In genomic region chr9:95695023-95695422, GRCm38 (mm10) we compare ENCODE assay signal across 25 mouse cellular contexts. TPM values are rescaled to one million over a fixed set of nuclear protein-coding genes. Genes with fewer than 3 reads are reported as not detected.
DNase-seq lines count a peak whose midpoint lies in the region; ATAC-seq and TF ChIP-seq lines count a peak whose summit lies in the region.
"Had no signal": no experiment of that assay in that cellular context is flagged by ENCODE, and none has a peak within 500 bp of the region (broad histone marks: within the 10 kb centered on the region; RNA-seq: fewer than 3 reads in every experiment).

No protein-coding gene starts in this region.

- H3K27me3 ChIP-seq in embryonic facial prominence, embryonic 13.5 days: no peaks in the 10 kb centered on the region
- H3K27me3 ChIP-seq in embryonic facial prominence, embryonic 10.5 days (replicated peaks; ENCODE audit: low read depth, poor library complexity, severe bottlenecking): no peaks in the 10 kb centered on the region
- no peaks in the 10 kb centered on the region; a peak in 1 of 4 replicates for H3K27me3 ChIP-seq in MEL (ENCODE audit: control insufficient read depth in 1 of 2, insufficient read depth in 2 of 2, low read length in 2 of 2)
- no peaks in the 10 kb centered on the region for H3K27me3 ChIP-seq in kidney, embryonic 14.5 days (ENCODE audit: control insufficient read depth, insufficient read depth, low read length)
- H3K27me3 ChIP-seq: embryonic facial prominence, embryonic 15.5 days; heart, embryonic 13.5 days; hindbrain, embryonic 12.5 days had no signal

- no peaks in the 10 kb centered on the region; the same call in 1 of the 2 replicates for H3K79me2 ChIP-seq in MEL (ENCODE audit: control insufficient read depth, insufficient read depth, low read length, poor library complexity)

- no peak overlapping the region for H3K4me2 ChIP-seq in embryonic facial prominence, embryonic 13.5 days
- no peak overlapping the region for H3K4me2 ChIP-seq in kidney, embryonic 14.5 days (replicated peaks; ENCODE audit: low read depth, low read length)
- H3K4me2 ChIP-seq: embryonic facial prominence, embryonic 15.5 days; hindbrain, embryonic 12.5 days had no signal

- no peaks in the 10 kb centered on the region for H3K36me3 ChIP-seq in embryonic facial prominence, embryonic 13.5 days
- no peaks in the 10 kb centered on the region for H3K36me3 ChIP-seq in embryonic facial prominence, embryonic 10.5 days (replicated peaks)
- no peaks in the 10 kb centered on the region for H3K36me3 ChIP-seq in MEL (ENCODE audit: control insufficient read depth in 1 of 2, insufficient read depth in 2 of 2, low read length in 2 of 2)
- H3K36me3 ChIP-seq in kidney, embryonic 14.5 days (ENCODE audit: control insufficient read depth, insufficient read depth, low read length): no peaks in the 10 kb centered on the region
- H3K36me3 ChIP-seq: embryonic facial prominence, embryonic 15.5 days; forebrain, embryonic 10.5 days; G1E; heart, embryonic 13.5 days; hindbrain, embryonic 12.5 days had no signal

- TF ChIP-seq CTCF in MEL (IDR thresholded peaks at IDR 0.05 in 2 of 3, conservative IDR thresholded peaks at IDR 0.05 in 1 of 3; ENCODE audit: control insufficient read depth in 1 of 3, insufficient read depth in 1 of 3, low read depth in 2 of 3, low read length in 3 of 3, poor library complexity in 1 of 3, severe bottlenecking in 1 of 3): no peak

- no peaks in the 10 kb centered on the region for H3K9me3 ChIP-seq in embryonic facial prominence, embryonic 13.5 days
- no peaks in the 10 kb centered on the region for H3K9me3 ChIP-seq in embryonic facial prominence, embryonic 10.5 days
- H3K9me3 ChIP-seq in MEL (replicated peaks; ENCODE audit: insufficient read depth, low read length): no peaks in the 10 kb centered on the region
- no peaks in the 10 kb centered on the region for H3K9me3 ChIP-seq in kidney, embryonic 14.5 days (ENCODE audit: control insufficient read depth, low read length)
- H3K9me3 ChIP-seq: embryonic facial prominence, embryonic 15.5 days; forebrain, embryonic 10.5 days; G1E; heart, embryonic 13.5 days; hindbrain, embryonic 12.5 days had no signal

- ATAC-seq in embryonic facial prominence, embryonic 13.5 days (ENCODE audit: insufficient number of reproducible peaks, insufficient read depth, low FRiP score, low TSS enrichment, low read depth): 0 out of 2 replicates have a peak, but pooled peaks have one; percentile 37
- no peak for ATAC-seq in kidney, embryonic 14.5 days (ENCODE audit: low FRiP score, low TSS enrichment)
- ATAC-seq: forebrain, embryonic 14.5 days; hindbrain, embryonic 16.5 days; inflammation-experienced regulatory T-cells, adult 6 months; intestine, postnatal 0 days had no signal

- no peak for TF ChIP-seq POLR2A in MEL (IDR thresholded peaks at IDR 0.05; ENCODE audit: control insufficient read depth in 1 of 2, insufficient read depth in 1 of 2, low read depth in 1 of 2, low read length in 2 of 2, poor library complexity in 1 of 2)

- H3K9ac ChIP-seq in embryonic facial prominence, embryonic 13.5 days: no peak overlapping the region
- no peak overlapping the region for H3K9ac ChIP-seq in MEL (ENCODE audit: control insufficient read depth, low read depth, low read length, poor library complexity, severe bottlenecking)
- H3K9ac ChIP-seq in kidney, embryonic 14.5 days (ENCODE audit: low read depth, low read length): no peak overlapping the region
- H3K9ac ChIP-seq: embryonic facial prominence, embryonic 15.5 days; hindbrain, embryonic 12.5 days had no signal

- TF ChIP-seq RAD21 in MEL (IDR thresholded peaks at IDR 0.05; ENCODE audit: low read depth, low read length): no peak

- H3K4me1 ChIP-seq in embryonic facial prominence, embryonic 13.5 days: peaks cover 7% of the 10 kb centered on the region
- H3K4me1 ChIP-seq in embryonic facial prominence, embryonic 10.5 days: peaks cover 6% of the 10 kb centered on the region
- peaks cover 2 to 4% of the 10 kb centered on the region in 2 experiments; a peak in 3 of 4 replicates for H3K4me1 ChIP-seq in MEL (ENCODE audit: control insufficient read depth in 1 of 2, insufficient read depth in 2 of 2, low read length in 2 of 2)
- peaks cover 5% of the 10 kb centered on the region; the same call in 1 of the 2 replicates for H3K4me1 ChIP-seq in kidney, embryonic 14.5 days (ENCODE audit: control insufficient read depth, insufficient read depth, low read length)
- H3K4me1 ChIP-seq: embryonic facial prominence, embryonic 15.5 days; hindbrain, embryonic 12.5 days had no signal

- no peak overlapping the region for H3K4me3 ChIP-seq in embryonic facial prominence, embryonic 13.5 days
- H3K4me3 ChIP-seq in embryonic facial prominence, embryonic 10.5 days: no peak overlapping the region
- peak overlapping the region; percentile 82 to 90 for H3K4me3 ChIP-seq in MEL (ENCODE audit: control insufficient read depth in 1 of 2, insufficient read depth in 1 of 2, low read depth in 2 of 2, low read length in 2 of 2)
- no peak overlapping the region for H3K4me3 ChIP-seq in kidney, embryonic 14.5 days (ENCODE audit: low read length)
- H3K4me3 ChIP-seq: embryonic facial prominence, embryonic 15.5 days; erythroblast, embryonic 14.5 days; forebrain, embryonic 10.5 days; heart, embryonic 13.5 days; hindbrain, embryonic 12.5 days had no signal

- H3K27ac ChIP-seq in embryonic facial prominence, embryonic 13.5 days: no peak overlapping the region
- H3K27ac ChIP-seq in embryonic facial prominence, embryonic 10.5 days (replicated peaks): no peak overlapping the region
- H3K27ac ChIP-seq in MEL (ENCODE audit: control insufficient read depth, low read depth, low read length): no peak overlapping the region
- no peak overlapping the region for H3K27ac ChIP-seq in kidney, embryonic 14.5 days (ENCODE audit: low read depth, low read length)
- H3K27ac ChIP-seq: embryonic facial prominence, embryonic 15.5 days; forebrain, embryonic 10.5 days; gastrocnemius, adult 2 months; heart, embryonic 13.5 days; hindbrain, embryonic 12.5 days had no signal

- WGBS in embryonic facial prominence, embryonic 13.5 days: 88% methylated on average over 15 of the region's 15 CpGs
- WGBS in embryonic facial prominence, embryonic 10.5 days: 92% methylated on average over 15 of the region's 15 CpGs
- WGBS in kidney, embryonic 14.5 days: 89% methylated on average over 15 of the region's 15 CpGs

- TF ChIP-seq EP300 in MEL (IDR thresholded peaks at IDR 0.05; ENCODE audit: low read depth in 1 of 2, low read length in 2 of 2): no peak

- DNase-seq in embryonic facial prominence, embryonic 10.5 days (ENCODE audit: low spot score): no peak
- DNase-seq in A20 (ENCODE audit: low read depth, low spot score) (peak; percentile 88), MEL (ENCODE audit: low read depth, low spot score) (peak; percentile 84)
- peak; percentile 41 for DNase-seq in testis, postnatal 14 days (ENCODE audit: low spot score)
- no peak for DNase-seq in cerebellum, postnatal 25 days
- DNase-seq: adrenal gland, postnatal 10 days; cerebellum, adult 11-12 months; cerebellum, adult 9-10 months; cerebellum, postnatal 36 days; gastrocnemius, adult 2 months; gastrocnemius, postnatal 25 days; heart, postnatal 4 days had no signal

TF ChIP-seq in MEL, 35 proteins besides CTCF, POLR2A, EP300 and RAD21:
- no peak for TF ChIP-seq MYC (IDR thresholded peaks at IDR 0.05; ENCODE audit: low read depth, low read length)
- peak; percentile 48; the same call in 1 of the 2 replicates for TF ChIP-seq BHLHE40 (IDR thresholded peaks at IDR 0.05; ENCODE audit: borderline replicate concordance, low read depth, low read length)
- TF ChIP-seq SIN3A (IDR thresholded peaks at IDR 0.05; ENCODE audit: low read length): 0 out of 2 replicates have a peak, but pooled peaks have one; percentile 9
- no peak for TF ChIP-seq CHD1 (IDR thresholded peaks at IDR 0.05; ENCODE audit: low read depth, low read length)
- TF ChIP-seq MXI1 (IDR thresholded peaks at IDR 0.05; ENCODE audit: low read depth, low read length): 0 out of 2 replicates have a peak, but pooled peaks have one; percentile 50
- no peak for TF ChIP-seq MEF2A (IDR thresholded peaks at IDR 0.05; ENCODE audit: extremely low read depth, insufficient replicate concordance, low read depth, low read length, poor library complexity, severe bottlenecking)
- TF ChIP-seq NRF1 (IDR thresholded peaks at IDR 0.05; ENCODE audit: insufficient read depth, low read depth, low read length, poor library complexity, severe bottlenecking): peak; percentile 74
- no peak for TF ChIP-seq JUND (IDR thresholded peaks at IDR 0.05; ENCODE audit: low read depth, low read length)
- 0 out of 2 replicates have a peak, but pooled peaks have one; percentile 31 for TF ChIP-seq ZNF384 (IDR thresholded peaks at IDR 0.05; ENCODE audit: low read depth, low read length)
- no peak for TF ChIP-seq RCOR1 (IDR thresholded peaks at IDR 0.05; ENCODE audit: low read depth, low read length)

RNA-seq across cellular contexts. Expression of gene Trpc1, which starts 55.2 kb away (rescaled TPM):
- polyA plus RNA-seq in embryonic facial prominence, embryonic 13.5 days (2015; fragmentation: Nextera tagmentation; extraction: Ambion mirVana): 2.0 and 2.7 TPM in 2 replicates
- polyA plus RNA-seq in embryonic facial prominence, embryonic 10.5 days (2016; fragmentation: Nextera tagmentation; extraction: Ambion mirVana): 1.9 and 2.4 TPM in 2 replicates
- 0.10 and 0.15 TPM in 2 replicates for total RNA-seq in MEL (2012; rRNA removed)
- polyA plus RNA-seq in MEL (2012; ENCODE audit: insufficient read depth in 1 of 2, insufficient read length in 2 of 2, low read depth in 1 of 2, low replicate concordance in 2 of 2, missing spikeins in 1 of 2): under 1 TPM in 1 of 2 experiments, not detected in 1; 0.50 TPM
- 3.4 and 4.8 TPM in 2 replicates for polyA plus RNA-seq in kidney, embryonic 14.5 days (2014; fragmentation: Nextera tagmentation; extraction: Ambion mirVana)
- total RNA-seq: granulocyte monocyte progenitor cell, adult 5-6 weeks had no signal
- polyA plus RNA-seq: erythroblast, embryonic 14.5 days; G1E had no signal

RNA-seq across cellular contexts. Expression of gene Pcolce2, which starts 57.6 kb away (rescaled TPM):
- 8.2 and 10.0 TPM in 2 replicates for polyA plus RNA-seq in embryonic facial prominence, embryonic 13.5 days (2015; fragmentation: Nextera tagmentation; extraction: Ambion mirVana)
- polyA plus RNA-seq in embryonic facial prominence, embryonic 10.5 days (2016; fragmentation: Nextera tagmentation; extraction: Ambion mirVana): 4.5 and 5.5 TPM in 2 replicates
- total RNA-seq in MEL (2012; rRNA removed): not detected in 2 replicates
- not detected for polyA plus RNA-seq in MEL (2012; ENCODE audit: insufficient read depth in 1 of 2, insufficient read length in 2 of 2, low read depth in 1 of 2, low replicate concordance in 2 of 2, missing spikeins in 1 of 2)
- polyA plus RNA-seq in kidney, embryonic 14.5 days (2014; fragmentation: Nextera tagmentation; extraction: Ambion mirVana): 1.5 and 1.6 TPM in 2 replicates
- total RNA-seq: granulocyte monocyte progenitor cell, adult 5-6 weeks had no signal
- polyA plus RNA-seq: erythroblast, embryonic 14.5 days; G1E had no signal

Comparison
In these comparisons a context has a peak if more than half of its experiments do, and no peak if none do; other contexts are left out.
1. H3K4me3 ChIP-seq: peak in MEL (2 of 2); none in embryonic facial prominence, embryonic 13.5 days (single experiment), embryonic facial prominence, embryonic 10.5 days (single experiment) and kidney, embryonic 14.5 days (single experiment).
2. DNase-seq: peak in A20 (single experiment), MEL (single experiment) and testis, postnatal 14 days (single experiment); none in embryonic facial prominence, embryonic 10.5 days (single experiment) and cerebellum, postnatal 25 days (0 of 2).